20 mouse cellular contexts compared by ENCODE assay signal in genomic region chr9:14895237-14895835, GRCm38 (mm10). TPM values are rescaled to one million over a fixed set of nuclear protein-coding genes. Genes with fewer than 3 reads are reported as not detected.
DNase-seq lines count a peak whose midpoint lies in the region; ATAC-seq lines count a peak whose summit lies in the region.
"Had no signal": no experiment of that assay in that cellular context is flagged by ENCODE, and none has a peak within 500 bp of the region (broad histone marks: within the 10 kb centered on the region; RNA-seq: fewer than 3 reads in every experiment).

No protein-coding gene starts in this region.

- H3K9me3 ChIP-seq in embryonic facial prominence, embryonic 14.5 days (ENCODE audit: control insufficient read depth, low read length), result no peaks in the 10 kb centered on the region
- no peaks in the 10 kb centered on the region for H3K9me3 ChIP-seq in embryonic facial prominence, embryonic 10.5 days
- H3K9me3 ChIP-seq in kidney, embryonic 15.5 days (replicated peaks), result no peaks in the 10 kb centered on the region; the same call in 1 of the 2 replicates
- H3K9me3 ChIP-seq: heart, embryonic 15.5 days; midbrain, embryonic 12.5 days; stomach, embryonic 15.5 days had no signal

- no peaks in the 10 kb centered on the region for H3K36me3 ChIP-seq in embryonic facial prominence, embryonic 14.5 days (ENCODE audit: control insufficient read depth, insufficient read depth, low read length)
- no peaks in the 10 kb centered on the region for H3K36me3 ChIP-seq in embryonic facial prominence, embryonic 10.5 days (replicated peaks)
- H3K36me3 ChIP-seq in kidney, embryonic 15.5 days, result no peaks in the 10 kb centered on the region
- H3K36me3 ChIP-seq: heart, embryonic 15.5 days; midbrain, embryonic 12.5 days; stomach, embryonic 15.5 days had no signal

- no peak overlapping the region for H3K4me2 ChIP-seq in embryonic facial prominence, embryonic 14.5 days (ENCODE audit: low read depth, low read length)
- H3K4me2 ChIP-seq in kidney, embryonic 15.5 days, result no peak overlapping the region
- H3K4me2 ChIP-seq: heart, embryonic 15.5 days; midbrain, embryonic 12.5 days; stomach, embryonic 15.5 days had no signal

- H3K27ac ChIP-seq in embryonic facial prominence, embryonic 14.5 days (replicated peaks; ENCODE audit: low read depth, low read length), result no peak overlapping the region
- H3K27ac ChIP-seq in embryonic facial prominence, embryonic 10.5 days (replicated peaks), result no peak overlapping the region
- 0 out of 2 replicates have a peak overlapping the region, but pooled peaks have one; percentile 22 for H3K27ac ChIP-seq in kidney, embryonic 15.5 days
- H3K27ac ChIP-seq: heart, embryonic 15.5 days; midbrain, embryonic 12.5 days; stomach, embryonic 15.5 days had no signal

- DNase-seq in embryonic facial prominence, embryonic 14.5 days (ENCODE audit: low spot score), result peak; percentile 77
- no peak for DNase-seq in embryonic facial prominence, embryonic 10.5 days (ENCODE audit: low spot score)
- no peak for DNase-seq in kidney, postnatal 36 days
- DNase-seq in thymus, postnatal 4 days, result peak; percentile 7
- DNase-seq in thymus, postnatal 0 days (ENCODE audit: low spot score), result no peak
- DNase-seq in heart, adult 9 months (ENCODE audit: low spot score in 2 of 2), result no peak
- DNase-seq in cerebellum, postnatal 25 days, result no peak
- DNase-seq: adrenal gland, postnatal 25 days; cerebellum, postnatal 10 days; lung, adult 18-20 months; lung, postnatal 36 days; right cerebral cortex, adult 18-20 months; spleen, adult 18-20 months had no signal

- no peak overlapping the region for H3K4me3 ChIP-seq in embryonic facial prominence, embryonic 14.5 days (ENCODE audit: low read depth, low read length)
- no peak overlapping the region for H3K4me3 ChIP-seq in embryonic facial prominence, embryonic 10.5 days
- H3K4me3 ChIP-seq in kidney, embryonic 15.5 days (replicated peaks), result no peak overlapping the region
- H3K4me3 ChIP-seq: heart, embryonic 15.5 days; midbrain, embryonic 12.5 days; stomach, embryonic 15.5 days had no signal

- peaks cover 3% of the 10 kb centered on the region; the same call in 1 of the 2 replicates for H3K4me1 ChIP-seq in embryonic facial prominence, embryonic 14.5 days (ENCODE audit: control insufficient read depth, insufficient read depth, low read length)
- 0 out of 2 replicates have a peak, but pooled peaks cover 3% of the 10 kb centered on the region for H3K4me1 ChIP-seq in embryonic facial prominence, embryonic 10.5 days
- 0 out of 2 replicates have a peak, but pooled peaks cover 2% of the 10 kb centered on the region for H3K4me1 ChIP-seq in kidney, embryonic 15.5 days
- H3K4me1 ChIP-seq: stomach, embryonic 15.5 days had no signal

- H3K9ac ChIP-seq in embryonic facial prominence, embryonic 14.5 days (ENCODE audit: low read depth, low read length), result no peak overlapping the region
- no peak overlapping the region for H3K9ac ChIP-seq in kidney, embryonic 15.5 days
- H3K9ac ChIP-seq: heart, embryonic 15.5 days; midbrain, embryonic 12.5 days; stomach, embryonic 15.5 days had no signal

- peak; percentile 66; the same call in 1 of the 2 replicates for ATAC-seq in embryonic facial prominence, embryonic 14.5 days (ENCODE audit: low read depth)
- no peak for ATAC-seq in kidney, embryonic 15.5 days (replicated peaks; ENCODE audit: low FRiP score)

- H3K27me3 ChIP-seq in embryonic facial prominence, embryonic 14.5 days (replicated peaks; ENCODE audit: control insufficient read depth, insufficient read depth, low read length), result no peaks in the 10 kb centered on the region
- H3K27me3 ChIP-seq in embryonic facial prominence, embryonic 10.5 days (replicated peaks; ENCODE audit: low read depth, poor library complexity, severe bottlenecking), result no peaks in the 10 kb centered on the region
- no peaks in the 10 kb centered on the region for H3K27me3 ChIP-seq in kidney, embryonic 15.5 days
- H3K27me3 ChIP-seq: midbrain, embryonic 12.5 days; stomach, embryonic 15.5 days had no signal

- WGBS in embryonic facial prominence, embryonic 14.5 days, result 54% methylated on average over 7 of the region's 7 CpGs
- 76% methylated on average over 7 of the region's 7 CpGs for WGBS in embryonic facial prominence, embryonic 10.5 days
- WGBS in kidney, embryonic 15.5 days, result 37% methylated on average over 7 of the region's 7 CpGs

RNA-seq across cellular contexts. Expression of gene Izumo1r, which starts 8.4 kb away (rescaled TPM):
- polyA plus RNA-seq in embryonic facial prominence, embryonic 14.5 days (2014; fragmentation: Nextera tagmentation; extraction: Ambion mirVana), result 0.26 and 0.51 TPM in 2 replicates
- 0.15 TPM in 1 of 2 replicates, not detected in the other for polyA plus RNA-seq in embryonic facial prominence, embryonic 10.5 days (2016; fragmentation: Nextera tagmentation; extraction: Ambion mirVana)
- polyA plus RNA-seq in kidney, embryonic 15.5 days (2015; fragmentation: Nextera tagmentation; extraction: Ambion mirVana), result 0.16 and 0.21 TPM in 2 replicates
- polyA plus RNA-seq in thymus, postnatal 0 days (2015; fragmentation: Nextera tagmentation; extraction: Ambion mirVana), result 14.7 and 21.0 TPM in 2 replicates
- polyA plus RNA-seq: intestine, embryonic 14.5 days; limb, embryonic 11.5 days; midbrain, embryonic 12.5 days; stomach, embryonic 15.5 days had no signal

RNA-seq across cellular contexts. Expression of gene Gpr83, which starts 35.3 kb away (rescaled TPM):
- polyA plus RNA-seq in embryonic facial prominence, embryonic 14.5 days (2014; fragmentation: Nextera tagmentation; extraction: Ambion mirVana), result 3.2 and 4.4 TPM in 2 replicates
- 0.23 and 0.32 TPM in 2 replicates for polyA plus RNA-seq in embryonic facial prominence, embryonic 10.5 days (2016; fragmentation: Nextera tagmentation; extraction: Ambion mirVana)
- 0.59 and 0.84 TPM in 2 replicates for polyA plus RNA-seq in kidney, embryonic 15.5 days (2015; fragmentation: Nextera tagmentation; extraction: Ambion mirVana)
- 7.4 and 9.4 TPM in 2 replicates for polyA plus RNA-seq in thymus, postnatal 0 days (2015; fragmentation: Nextera tagmentation; extraction: Ambion mirVana)
- polyA plus RNA-seq: gonadal fat pad, adult 2 months had no signal

Comparison
In these comparisons a context has a peak if more than half of its experiments do, and no peak if none do; other contexts are left out.
1. DNase-seq: peak in embryonic facial prominence, embryonic 14.5 days (single experiment) and thymus, postnatal 4 days (single experiment); none in embryonic facial prominence, embryonic 10.5 days (single experiment), kidney, postnatal 36 days (0 of 2), thymus, postnatal 0 days (single experiment), heart, adult 9 months (0 of 2) and cerebellum, postnatal 25 days (0 of 2).
2. RNA of gene Izumo1r, which starts 8.4 kb away (polyA plus RNA-seq): 14.7 to 21.0 TPM in thymus, postnatal 0 days; 0.26 to 0.51 TPM in embryonic facial prominence, embryonic 14.5 days, 0.16 to 0.21 TPM in kidney, embryonic 15.5 days and 0.15 TPM in embryonic facial prominence, embryonic 10.5 days; every median in the first group is over 10 times any median in the second.